Mouse (Mus musculus) liver, postnatal 0 days (tissue): Measurements from ENCODE around the gene Rnaseh1. TPM values are rescaled to one million over a fixed set of nuclear protein-coding genes. Genes with fewer than 3 reads are reported as not detected.

Experiments used
- ATAC-seq: fragments of 200-750 bp; cut with Nextera tagmentation; 2 replicates; pipeline ENCODE4 v1.8.0; 2017; ENCODE audit warnings: mild to moderate bottlenecking, moderate library complexity
- DNase-seq: peaks from one replicate; pipeline ENCODE4 v3.0.0-alpha.2; 2016
- H3K27ac ChIP-seq: fragments of 300-500 bp; sonication (generic); 2 replicates; pipeline ENCODE4 v1.5.1; 2014; ENCODE audit warnings: antibody characterized with exemption, moderate library complexity, mild to moderate bottlenecking, low read depth
- H3K27me3 ChIP-seq: fragments of 300-500 bp; sonication (generic); 2 replicates; pipeline ENCODE4 v1.6.1; 2014; ENCODE audit warnings: low read length, control low read depth, mixed read lengths; ENCODE audit not compliant: insufficient read depth
- H3K36me3 ChIP-seq: fragments of 300-500 bp; sonication (generic); replicated peaks from 2 replicates; pipeline ENCODE4 v1.6.1; 2014; ENCODE audit warnings: mild to moderate bottlenecking, control low read depth, low read length, moderate library complexity, mixed read lengths; ENCODE audit not compliant: insufficient read depth
- H3K4me1 ChIP-seq: fragments of 300-500 bp; sonication (generic); 2 replicates; pipeline ENCODE4 v1.6.1; 2014; ENCODE audit warnings: antibody characterized with exemption, mild to moderate bottlenecking, control low read depth; ENCODE audit not compliant: insufficient read depth
- H3K4me2 ChIP-seq: fragments of 300-500 bp; sonication (generic); 2 replicates; pipeline ENCODE4 v1.6.1; 2014; ENCODE audit warnings: low read depth, mild to moderate bottlenecking, low read length, moderate library complexity, mixed read lengths
- H3K4me3 ChIP-seq: fragments of 300-500 bp; sonication (generic); 2 replicates; pipeline ENCODE4 v1.5.1; 2014; ENCODE audit warnings: low read depth, low read length
- H3K9ac ChIP-seq: fragments of 300-500 bp; sonication (generic); replicated peaks from 2 replicates; pipeline ENCODE4 v1.6.1; 2014; ENCODE audit warnings: mild to moderate bottlenecking, moderate library complexity
- H3K9me3 ChIP-seq: fragments of 300-500 bp; sonication (generic); 2 replicates; pipeline ENCODE4 v1.6.1; 2016; ENCODE audit warnings: mild to moderate bottlenecking, control low read depth, low read length, mixed read lengths
- CTCF ChIP-seq: sonication (generic); IDR thresholded peaks from 2 replicates; pipeline ENCODE4 v1.5.1; 2016; ENCODE audit warnings: antibody characterized with exemption, low read depth
- EP300 ChIP-seq: IDR thresholded peaks from 2 replicates; pipeline ENCODE4 v1.6.1; 2016; ENCODE audit warnings: antibody characterized with exemption, low read depth, mild to moderate bottlenecking
- WGBS: fragments of 180-500 bp; shearing (Covaris S2); extraction: QIAGEN DNeasy Blood & Tissue Kit; methylation state at CpG from one replicate; pipeline ENCODE4 v1.1.7; 2014; ENCODE audit not compliant: insufficient replicate concordance; 5-methylcytosine and 5-hydroxymethylcytosine counted together
- microRNA-seq: library from miRNA; unstranded; fragments of <30 nt; microRNA quantifications from one replicate; pipeline ENCODE4, GENCODE M21; 2016
- polyA plus RNA-seq: library from polyadenylated mRNA; unstranded; fragments of >200 nt; fragmentation: Nextera tagmentation; extraction: Ambion mirVana; gene quantifications from 2 replicates; pipeline ENCODE4 v1.2.1, GENCODE M21; 2015

Gene Rnaseh1
- polyA plus RNA-seq, 1 experiment from 2014 or later: 9.6 TPM

DNA sequence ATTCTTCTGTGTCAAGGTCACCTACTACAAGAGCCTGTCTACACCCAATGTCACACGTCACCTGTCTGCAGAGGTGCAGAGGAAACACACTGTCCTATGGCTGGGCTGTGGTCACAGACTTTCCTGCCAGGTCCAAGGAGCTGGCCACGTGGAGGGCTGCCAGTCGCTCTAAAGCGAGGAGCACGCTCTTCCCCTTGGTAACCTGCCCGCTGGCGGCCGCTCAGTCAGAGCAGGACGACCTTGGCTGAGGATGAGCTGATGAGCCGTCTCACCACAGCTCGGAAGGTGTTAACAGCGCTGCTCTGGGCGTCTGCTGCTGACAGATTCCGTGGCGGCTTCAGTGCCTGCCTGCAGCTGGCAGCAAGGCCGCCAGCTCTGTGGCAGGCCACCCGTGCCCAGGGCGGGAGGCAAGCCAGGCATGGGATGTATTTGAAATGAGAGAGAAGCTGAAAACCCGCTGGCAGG is 51.2 kb downstream of the Rnaseh1 start:
- H3K36me3 ChIP-seq: peaks cover 3% of the 10 kb centered on the region; the same call in 1 of the 2 replicates
- 78% methylated on average over 19 of the region's 19 CpGs for WGBS
- no peak overlapping the region for H3K9ac ChIP-seq
- no peak overlapping the region for H3K4me3 ChIP-seq
- ATAC-seq (no peak), DNase-seq (no peak)
- H3K4me2 ChIP-seq: no peak overlapping the region
- H3K27ac ChIP-seq: no peak overlapping the region
- H3K9me3 ChIP-seq: no peaks in the 10 kb centered on the region
- no peak for TF ChIP-seq EP300
- TF ChIP-seq CTCF: no peak
- H3K4me1 ChIP-seq: peaks cover 7% of the 10 kb centered on the region
- no peaks in the 10 kb centered on the region for H3K27me3 ChIP-seq

DNA sequence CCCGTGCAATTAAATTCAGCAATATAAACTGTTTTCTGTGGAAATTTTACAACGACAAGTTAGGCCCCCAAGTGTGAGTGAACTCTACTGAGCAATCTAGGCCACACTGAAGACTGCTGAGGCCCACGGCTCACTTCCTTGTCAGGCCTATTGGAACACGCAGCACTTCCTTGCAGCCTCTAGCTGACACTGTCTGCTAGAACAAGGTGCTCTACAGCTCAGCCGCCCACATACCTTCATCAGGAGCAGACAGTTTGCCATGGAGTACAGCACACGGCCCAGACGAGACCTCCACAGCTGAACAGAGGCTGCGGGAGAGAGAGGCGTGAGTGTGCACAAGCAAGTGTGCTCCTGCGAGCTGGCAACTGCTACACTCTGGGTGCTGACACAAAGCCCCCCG is 51.9 kb downstream of the Rnaseh1 start:
- Histone ChIP-seq H3K27ac (no peak overlapping the region), H3K36me3 (no peaks in the 10 kb centered on the region; the same call in 1 of the 2 replicates), H3K4me2 (no peak overlapping the region), H3K27me3 (no peaks in the 10 kb centered on the region), H3K9me3 (no peaks in the 10 kb centered on the region), H3K4me3 (no peak overlapping the region), H3K4me1 (peaks cover 7% of the 10 kb centered on the region), H3K9ac (no peak overlapping the region)
- no peak for TF ChIP-seq EP300
- no peak for TF ChIP-seq CTCF
- ATAC-seq (no peak), DNase-seq (no peak)
- 81% methylated on average over 11 of the region's 11 CpGs for WGBS

DNA sequence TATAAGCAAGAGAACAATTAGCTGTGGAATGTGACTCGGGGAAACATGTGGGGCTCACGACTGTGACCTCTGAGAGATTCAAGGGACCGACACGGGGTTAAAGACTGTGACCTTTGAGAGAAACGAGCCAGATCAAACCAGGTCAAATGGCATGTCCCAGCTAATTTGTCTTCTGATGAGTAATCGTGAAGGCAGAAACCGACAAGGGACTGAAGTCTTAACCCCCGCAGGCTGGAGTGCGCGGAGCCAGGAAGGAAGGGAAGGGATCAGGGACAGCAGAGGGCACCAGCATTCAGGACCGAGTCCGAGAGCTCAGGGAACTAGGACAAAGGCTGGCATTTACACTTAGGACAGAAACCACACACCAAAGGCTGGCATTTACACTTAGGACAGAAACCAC is 55.0 kb downstream of the Rnaseh1 start:
- Histone ChIP-seq H3K9me3 (no peaks in the 10 kb centered on the region), H3K4me3 (no peak overlapping the region), H3K36me3 (peaks cover 9% of the 10 kb centered on the region), H3K9ac (no peak overlapping the region), H3K4me2 (no peak overlapping the region), H3K27me3 (no peaks in the 10 kb centered on the region), H3K27ac (no peak overlapping the region), H3K4me1 (no peaks in the 10 kb centered on the region)
- no peak for ATAC-seq
- WGBS: 57% methylated on average over 12 of the region's 12 CpGs
- peak; percentile 17; the same call in 1 of the 2 replicates for TF ChIP-seq CTCF
- TF ChIP-seq EP300: no peak
- DNase-seq: no peak

DNA sequence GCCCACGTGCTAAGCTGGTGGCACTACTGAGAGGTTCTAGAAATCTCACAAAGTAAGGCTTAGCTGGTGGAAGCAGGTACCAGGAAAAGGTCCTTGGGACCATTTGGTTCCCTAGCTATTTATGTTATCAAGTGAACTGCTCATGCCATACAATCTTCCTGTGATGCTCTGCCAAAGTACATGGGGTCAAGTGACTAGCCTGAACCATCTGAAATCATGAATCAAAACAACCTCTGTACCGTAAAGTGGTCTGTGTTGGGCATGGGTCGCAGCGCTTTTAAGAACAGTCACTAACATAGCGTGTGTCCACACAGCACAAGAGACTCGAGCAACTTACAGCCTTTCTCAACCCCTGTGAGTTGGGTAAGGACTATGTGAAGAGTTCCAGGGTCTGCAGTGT is 55.8 kb downstream of the Rnaseh1 start:
- Histone ChIP-seq H3K9me3 (no peaks in the 10 kb centered on the region), H3K27me3 (no peaks in the 10 kb centered on the region), H3K36me3 (peaks cover 17% of the 10 kb centered on the region), H3K4me2 (no peak overlapping the region), H3K9ac (no peak overlapping the region), H3K4me3 (no peak overlapping the region), H3K4me1 (no peaks in the 10 kb centered on the region), H3K27ac (no peak overlapping the region)
- ATAC-seq: no peak
- WGBS: 83% methylated on average over 6 of the region's 6 CpGs
- DNase-seq: no peak
- no peak for TF ChIP-seq EP300
- TF ChIP-seq CTCF: no peak

DNA sequence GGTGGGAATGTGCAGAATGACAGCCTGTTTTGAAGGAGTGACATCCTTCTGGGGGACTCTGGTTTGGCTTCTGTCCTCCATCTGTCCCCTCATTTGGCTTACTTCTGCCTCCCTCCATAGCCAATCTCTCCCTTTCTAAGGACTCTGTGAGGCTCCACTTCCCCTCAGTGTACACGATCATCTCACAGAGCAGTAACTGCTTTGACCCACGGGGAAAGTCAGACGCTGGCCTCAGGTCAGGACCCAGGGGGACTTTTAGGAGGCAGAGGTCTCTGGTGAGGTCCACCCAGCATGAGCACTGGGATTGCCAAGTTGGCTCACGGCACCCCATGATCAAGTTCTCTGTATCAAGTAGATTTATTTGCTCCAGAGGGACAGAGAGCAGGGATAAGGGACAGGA is 58.8 kb downstream of the Rnaseh1 start:
- 85% methylated on average over 4 of the region's 4 CpGs for WGBS

More for the DNA sequence above, 58.8 kb downstream of the Rnaseh1 start:
- Histone ChIP-seq H3K4me2 (no peak overlapping the region), H3K9ac (no peak overlapping the region), H3K4me1 (no peaks in the 10 kb centered on the region), H3K4me3 (no peak overlapping the region), H3K27me3 (no peaks in the 10 kb centered on the region), H3K27ac (no peak overlapping the region), H3K9me3 (no peaks in the 10 kb centered on the region), H3K36me3 (peaks cover 36% of the 10 kb centered on the region)
- ATAC-seq (no peak), DNase-seq (no peak)
- TF ChIP-seq EP300: no peak
- TF ChIP-seq CTCF: no peak

Small RNA genes within 50 kb of the gene (microRNA-seq; reads per million reads assigned to microRNA genes)
- gene Mir6937: not detected

Other genes starting within 250 kb of the Rnaseh1 start
- 0.07 TPM in 1 of 2 replicates, not detected in the other for gene Dcdc2c, start 97.2 kb upstream of the Rnaseh1 start, polyA plus RNA-seq
- gene Allc, start 67.1 kb upstream of the Rnaseh1 start, polyA plus RNA-seq: not detected in 2 replicates
- gene Colec11, start 26.2 kb upstream of the Rnaseh1 start, polyA plus RNA-seq: 37.9 and 41.0 TPM in 2 replicates
- gene Rps7, start 13.6 kb upstream of the Rnaseh1 start, polyA plus RNA-seq: 493 and 504 TPM in 2 replicates
- gene Adi1, start 25.6 kb downstream of the Rnaseh1 start, polyA plus RNA-seq: 91.6 and 104 TPM in 2 replicates
- gene Trappc12, start 100.9 kb downstream of the Rnaseh1 start, polyA plus RNA-seq: 10.6 and 11.2 TPM in 2 replicates
- gene Eipr1, start 102.2 kb downstream of the Rnaseh1 start, polyA plus RNA-seq: 15.5 and 16.7 TPM in 2 replicates